Mouse (Mus musculus) ES-E14 (cell line): ENCODE results near the gene Slc6a19. TPM values are rescaled to one million over a fixed set of nuclear protein-coding genes. Genes with fewer than 3 reads are reported as not detected.

Experiments
- DNase-seq: peaks from one replicate; pipeline ENCODE4 v3.0.0-alpha.2; 2013; ENCODE audit warnings: low read depth, low spot score
- H3K27ac ChIP-seq: 2 replicates; pipeline ENCODE4 v1.5.1; 2012; ENCODE audit warnings: low read depth, mild to moderate bottlenecking, low read length, moderate library complexity, mixed read lengths; ENCODE audit not compliant: poor library complexity, insufficient read depth, severe bottlenecking
- H3K36me3 ChIP-seq: 2 replicates; pipeline ENCODE4 v1.6.1; 2012; ENCODE audit warnings: mild to moderate bottlenecking, low read length, moderate library complexity, mixed read lengths; ENCODE audit not compliant: control insufficient read depth, poor library complexity, insufficient read depth, severe bottlenecking
- H3K4me1 ChIP-seq, 2 experiments: fragments of 150-350 bp in 1 of 2; sonication (generic) in 1 of 2; 2 replicates each; pipeline ENCODE4 v1.6.1; 2012; ENCODE audit warnings: low read length in 2 of 2, mild to moderate bottlenecking in 1 of 2, mixed read lengths in 1 of 2; ENCODE audit not compliant: control insufficient read depth in 2 of 2, insufficient read depth in 2 of 2, poor library complexity in 1 of 2
- H3K4me3 ChIP-seq, 2 experiments: fragments of 150-350 bp in 1 of 2; sonication (generic) in 1 of 2; 2 replicates each; pipeline ENCODE4 v1.5.1; 2012; ENCODE audit warnings: low read length in 2 of 2, low read depth in 1 of 2, mild to moderate bottlenecking in 1 of 2, mixed read lengths in 1 of 2; ENCODE audit not compliant: insufficient read depth in 1 of 2, poor library complexity in 1 of 2, severe bottlenecking in 1 of 2
- H3K9ac ChIP-seq: 2 replicates; pipeline ENCODE4 v1.6.1; 2012; ENCODE audit warnings: low read depth, mild to moderate bottlenecking, low read length, mixed read lengths; ENCODE audit not compliant: poor library complexity, insufficient read depth, severe bottlenecking
- H3K9me3 ChIP-seq: fragments of 150-350 bp; sonication (generic); 2 replicates; pipeline ENCODE4 v1.6.1; 2012; ENCODE audit warnings: low read depth, mild to moderate bottlenecking, low read length; ENCODE audit not compliant: control insufficient read depth, insufficient read depth
- CHD2 ChIP-seq: IDR thresholded peaks from 2 replicates; pipeline ENCODE4 v1.6.1; 2014; ENCODE audit warnings: mild to moderate bottlenecking, low read depth, low read length, inconsistent platforms
- HCFC1 ChIP-seq: IDR thresholded peaks from 2 replicates; pipeline ENCODE4 v1.6.1; 2012; ENCODE audit warnings: low read length, inconsistent platforms, borderline replicate concordance; ENCODE audit not compliant: insufficient read depth
- MAFK ChIP-seq: IDR thresholded peaks from 2 replicates; pipeline ENCODE4 v1.6.1; 2014; ENCODE audit warnings: mild to moderate bottlenecking, low read depth, low read length, inconsistent platforms; ENCODE audit not compliant: insufficient read depth
- ZC3H11A ChIP-seq: IDR thresholded peaks from 2 replicates; pipeline ENCODE4 v1.6.1; 2012; ENCODE audit warnings: low read depth, mild to moderate bottlenecking, inconsistent platforms, low read length, borderline replicate concordance
- ZNF384 ChIP-seq: IDR thresholded peaks from 2 replicates; pipeline ENCODE4 v1.6.1; 2012; ENCODE audit warnings: low read depth, low read length, inconsistent platforms
- in situ Hi-C, 2 experiments: fragments of 600-800 bp; cut with MboI; formaldehyde crosslinking; loops; one replicate each; pipeline ENCODE4 v1.15.1; 2025; ENCODE audit warnings: low sequenced_read_pairs in 2 of 2, inconsistent platforms in 1 of 2; ENCODE audit not compliant: unreplicated experiment in 2 of 2
- total RNA-seq: library from RNA; depleted of rRNA; stranded (reverse); fragments of 300-350 nt; gene quantifications from 2 replicates; pipeline ENCODE4 v1.2.3, GENCODE M21; 2012

Gene Slc6a19
- total RNA-seq, 1 experiment, result 0.09 TPM

GRCm38 (mm10) chr13:73701161-73701883 is 3.3 kb downstream of the Slc6a19 start:
- no peak overlapping the region for H3K27ac ChIP-seq
- H3K9me3 ChIP-seq, result no peaks in the 10 kb centered on the region
- no peak for DNase-seq
- no peaks in the 10 kb centered on the region for H3K4me1 ChIP-seq
- in situ Hi-C loops, result no loop called here
- no peak overlapping the region for H3K9ac ChIP-seq
- TF ChIP-seq HCFC1 (no peak), ZNF384 (no peak), ZC3H11A (no peak), CHD2 (no peak), MAFK (no peak)
- H3K36me3 ChIP-seq, result no peaks in the 10 kb centered on the region
- no peak overlapping the region for H3K4me3 ChIP-seq

GRCm38 (mm10) chr13:73700554-73700953 is 4.1 kb downstream of the Slc6a19 start:
- TF ChIP-seq HCFC1 (no peak), MAFK (no peak), ZNF384 (no peak), CHD2 (no peak), ZC3H11A (no peak)

GRCm38 (mm10) chr13:73699714-73700113 is 5.0 kb downstream of the Slc6a19 start:
- Histone ChIP-seq H3K36me3 (no peaks in the 10 kb centered on the region), H3K9me3 (no peaks in the 10 kb centered on the region), H3K4me3 (no peak overlapping the region), H3K27ac (no peak overlapping the region), H3K4me1 (no peaks in the 10 kb centered on the region), H3K9ac (no peak overlapping the region)
- in situ Hi-C loops, result loop anchor here in 1 of 2 experiments (10.0 kb wide), 1 partner anchor 185 kb away; no protein-coding TSS in a partner anchor
- no peak for DNase-seq
- TF ChIP-seq ZNF384, result no peak
- no peak for TF ChIP-seq ZC3H11A

More at GRCm38 (mm10) chr13:73700554-73700953, 4.1 kb downstream of the Slc6a19 start:
- in situ Hi-C loops, result no loop called here
- H3K9ac ChIP-seq, result no peak overlapping the region
- H3K36me3 ChIP-seq, result no peaks in the 10 kb centered on the region
- H3K9me3 ChIP-seq, result no peaks in the 10 kb centered on the region
- no peak overlapping the region for H3K4me3 ChIP-seq
- H3K4me1 ChIP-seq, result no peaks in the 10 kb centered on the region
- H3K27ac ChIP-seq, result no peak overlapping the region
- no peak for DNase-seq

GRCm38 (mm10) chr13:73696529-73696928 is 8.1 kb downstream of the Slc6a19 start:
- no peak overlapping the region for H3K4me3 ChIP-seq
- H3K9me3 ChIP-seq, result no peaks in the 10 kb centered on the region
- TF ChIP-seq ZC3H11A (no peak), MAFK (no peak), CHD2 (no peak), HCFC1 (no peak)
- DNase-seq, result no peak
- no peaks in the 10 kb centered on the region for H3K36me3 ChIP-seq
- H3K27ac ChIP-seq, result no peak overlapping the region
- H3K9ac ChIP-seq, result no peak overlapping the region
- peaks cover 0 to 2% of the 10 kb centered on the region in 2 experiments; a peak in 1 of 4 replicates for H3K4me1 ChIP-seq
- in situ Hi-C loops, result loop anchor here in 1 of 2 experiments (10.0 kb wide), 1 partner anchor 182 kb away; no protein-coding TSS in a partner anchor

GRCm38 (mm10) chr13:73694972-73695371 is 9.7 kb downstream of the Slc6a19 start:
- TF ChIP-seq HCFC1 (no peak), MAFK (no peak), CHD2 (no peak), ZC3H11A (no peak), ZNF384 (no peak)
- no peak for DNase-seq
- H3K4me1 ChIP-seq, result peaks cover 0 to 2% of the 10 kb centered on the region in 2 experiments; a peak in 1 of 4 replicates
- in situ Hi-C loops, result loop anchor here in 1 of 2 experiments (10.0 kb wide), 1 partner anchor 180 kb away; no protein-coding TSS in a partner anchor
- H3K27ac ChIP-seq, result no peak overlapping the region
- H3K9ac ChIP-seq, result no peak overlapping the region
- H3K36me3 ChIP-seq, result no peaks in the 10 kb centered on the region
- H3K4me3 ChIP-seq, result no peak overlapping the region
- no peaks in the 10 kb centered on the region for H3K9me3 ChIP-seq
